Mouse (Mus musculus) left cerebral cortex, adult 2 months (tissue): ENCODE data around the gene Gm49661. TPM values are rescaled to one million over a fixed set of nuclear protein-coding genes. Genes with fewer than 3 reads are reported as not detected.

ENCODE experiments used
- DNase-seq, 2 experiments: peaks; one replicate each; pipeline ENCODE4 v3.0.0; 2021 to 2022; ENCODE audit warnings: low spot score in 2 of 2, mixed read lengths in 1 of 2; ENCODE audit errors: extremely low spot score in 1 of 2
- H3K27ac ChIP-seq: fragments of 200-600 bp; 2 replicates; pipeline ENCODE4 v1.8.1; 2022
- H3K4me3 ChIP-seq: fragments of 200-600 bp; 2 replicates; pipeline ENCODE4 v1.8.1; 2022
- CTCF ChIP-seq: fragments of 200-600 bp; IDR thresholded peaks from 2 replicates; pipeline ENCODE4 v1.8.1; 2022; ENCODE audit warnings: antibody characterized with exemption, mild to moderate bottlenecking, moderate library complexity
- intact Hi-C: fragments of 180-260 bp; cut with DNase I; formaldehyde crosslinking; loops from one replicate; pipeline ENCODE4 v1.15.1; 2025
- microRNA-seq, 2 experiments: library from miRNA; unstranded; fragments of <30 nt; microRNA quantifications; one replicate each; pipeline ENCODE4 v1.2.0; 2021
- total RNA-seq, 2 experiments: library from RNA; stranded (reverse); gene quantifications; 2 replicates each; pipeline ENCODE4 v1.2.3; 2021

The Gm49661 gene
- total RNA-seq, 2 experiments from 2014 or later, result not detected

DNA sequence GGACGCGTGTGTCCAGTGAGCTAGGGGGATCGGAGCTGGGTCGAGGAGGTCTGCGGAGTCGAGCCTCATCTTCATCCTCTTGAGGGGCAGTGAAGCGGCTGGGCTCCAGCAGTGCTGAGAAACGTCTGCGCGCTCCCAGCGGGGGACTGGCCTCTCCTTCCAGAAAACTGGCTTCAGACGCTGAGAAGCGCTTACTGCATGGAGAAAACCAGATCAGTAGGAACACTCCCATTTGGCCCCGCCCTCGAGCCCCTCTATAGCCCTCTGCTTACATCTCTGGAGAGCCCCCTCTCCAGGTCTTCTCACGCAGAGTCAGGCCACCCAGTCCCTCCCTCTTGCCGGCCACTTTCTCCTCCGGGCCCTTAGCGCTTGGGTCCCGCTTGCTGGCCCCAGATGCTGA lies 51.5 kb downstream of the Gm49661 start:
- no peak overlapping the region for H3K4me3 ChIP-seq
- no peak for DNase-seq
- H3K27ac ChIP-seq, result no peak overlapping the region
- intact Hi-C loops, result no loop called here
- TF ChIP-seq CTCF, result no peak

Small RNA genes within 50 kb of the gene (microRNA-seq; reads per million reads assigned to microRNA genes)
- gene Gm24197, result 1.2 to 2.9 reads per million in 2 experiments

Other genes with a start within 250 kb of the Gm49661 start
- gene G430095P16Rik, start 246.4 kb downstream of the Gm49661 start, total RNA-seq, result not detected
- 100 to 1,000 TPM; 347 to 350 TPM for gene Nfix, start 169.1 kb downstream of the Gm49661 start, total RNA-seq
- gene Dand5, start 146.6 kb downstream of the Gm49661 start, total RNA-seq, result 10 to 100 TPM in 1 of 2 experiments, 1 to 10 TPM in 1; 9.7 to 11.1 TPM
- 10 to 100 TPM; 23.9 to 25.8 TPM for gene Gadd45gip1, start 137.9 kb downstream of the Gm49661 start, total RNA-seq
- 10 to 100 TPM; 77.7 to 77.8 TPM for gene Rad23a, start 128.8 kb downstream of the Gm49661 start, total RNA-seq
- gene Calr, start 122.5 kb downstream of the Gm49661 start, total RNA-seq, result 100 to 1,000 TPM; 459 to 496 TPM
- 10 to 100 TPM; 49.8 to 50.1 TPM for gene Farsa, start 112.4 kb downstream of the Gm49661 start, total RNA-seq
- 1 to 10 TPM; 7.8 to 8.0 TPM for gene Syce2, start 97.3 kb downstream of the Gm49661 start, total RNA-seq
- 10 to 100 TPM; 35.6 to 44.1 TPM for gene Gcdh, start 75.5 kb downstream of the Gm49661 start, total RNA-seq
- under 1 TPM in 1 of 2 experiments, not detected in 1; 0.23 TPM for gene Klf1, start 67.5 kb downstream of the Gm49661 start, total RNA-seq
- gene Dnase2a, start 60.9 kb downstream of the Gm49661 start, total RNA-seq, result 1 to 10 TPM; 4.3 to 5.1 TPM
- gene Mast1, start 32.1 kb downstream of the Gm49661 start, total RNA-seq, result 10 to 100 TPM; 89.4 to 95.7 TPM
- gene Rtbdn, start 22.4 kb downstream of the Gm49661 start, total RNA-seq, result 1 to 10 TPM; 1.1 to 1.2 TPM
- 100 to 1,000 TPM; 319 to 333 TPM for gene Prdx2, start 154 bp upstream of the Gm49661 start, total RNA-seq
- 10 to 100 TPM; 43.4 to 47.3 TPM for gene Rnaseh2a, start 334 bp upstream of the Gm49661 start, total RNA-seq
- gene Junb, start 9.3 kb upstream of the Gm49661 start, total RNA-seq, result 100 to 1,000 TPM in 1 of 2 experiments, 10 to 100 TPM in 1; 99.5 to 145 TPM
- gene Hook2, start 21.2 kb upstream of the Gm49661 start, total RNA-seq, result 10 to 100 TPM; 11.3 to 11.6 TPM
- gene Best2, start 45.1 kb upstream of the Gm49661 start, total RNA-seq, result not detected
- gene Asna1, start 55.8 kb upstream of the Gm49661 start, total RNA-seq, result 100 to 1,000 TPM; 122 to 124 TPM
- gene Trir, start 57.4 kb upstream of the Gm49661 start, total RNA-seq, result 100 to 1,000 TPM; 124 to 132 TPM
- gene Tnpo2, start 67.5 kb upstream of the Gm49661 start, total RNA-seq, result 100 to 1,000 TPM; 146 to 163 TPM
- 10 to 100 TPM; 21.5 to 25.5 TPM for gene Fbxw9, start 90.6 kb upstream of the Gm49661 start, total RNA-seq
- gene Gm5741, start 98.5 kb upstream of the Gm49661 start, total RNA-seq, result not detected
- gene Dhps, start 102.3 kb upstream of the Gm49661 start, total RNA-seq, result 10 to 100 TPM; 66.1 to 68.7 TPM
- gene Wdr83os, start 111.3 kb upstream of the Gm49661 start, total RNA-seq, result 10 to 100 TPM; 55.6 to 55.7 TPM
- gene Wdr83, start 111.9 kb upstream of the Gm49661 start, total RNA-seq, result 10 to 100 TPM; 25.5 to 27.8 TPM
- 10 to 100 TPM; 34.7 to 35.9 TPM for gene Man2b1, start 113.8 kb upstream of the Gm49661 start, total RNA-seq
- gene Zfp791, start 153.7 kb upstream of the Gm49661 start, total RNA-seq, result 1 to 10 TPM; 7.0 to 7.9 TPM
- gene Cks1brt, start 182.5 kb upstream of the Gm49661 start, total RNA-seq, result not detected